Mouse (Mus musculus) MEL (cell line): ENCODE results near the gene Gif.

Experiments used
- CHD1 ChIP-seq: IDR thresholded peaks from 2 replicates; pipeline ENCODE4 v1.6.1; 2012; ENCODE audit warnings: low read depth, mild to moderate bottlenecking, inconsistent platforms, low read length, improper control_type of control experiment
- EP300 ChIP-seq, 2 experiments: IDR thresholded peaks; 2 replicates each; pipeline ENCODE4 v1.6.1; 2011; ENCODE audit warnings: improper control_type of control experiment in 2 of 2, low read length in 2 of 2, low read depth in 1 of 2, mild to moderate bottlenecking in 1 of 2
- GATA1 ChIP-seq: IDR thresholded peaks from 2 replicates; pipeline ENCODE4 v1.6.1; 2011; ENCODE audit warnings: low read depth, low read length, improper control_type of control experiment
- NELFE ChIP-seq: IDR thresholded peaks from 2 replicates; pipeline ENCODE4 v1.6.1; 2011; ENCODE audit warnings: low read depth, low read length, improper control_type of control experiment

DNA sequence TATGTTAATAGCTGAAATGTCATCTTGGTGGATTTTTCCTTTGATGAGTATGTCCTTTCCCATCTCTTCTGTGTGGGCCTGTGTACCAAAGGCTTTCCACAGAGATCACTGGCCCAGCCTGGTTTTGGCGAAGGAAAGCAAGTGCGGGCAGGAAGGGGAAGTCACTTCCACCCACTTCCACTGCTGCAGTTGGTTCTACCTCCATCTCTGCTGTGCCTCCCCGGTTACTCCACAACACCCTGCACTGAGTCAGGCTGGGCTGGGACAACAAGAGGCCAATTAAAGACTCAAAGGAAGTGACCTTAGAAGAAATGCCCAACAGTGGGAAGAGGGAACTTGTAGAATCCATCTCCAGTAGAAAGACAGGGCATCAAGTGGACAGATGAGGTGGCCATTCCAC is 27.3 kb upstream of the Gif start:
- TF ChIP-seq NELFE, result no peak
- TF ChIP-seq GATA1, result no peak
- TF ChIP-seq EP300 (IDR thresholded peaks at IDR 0.05; ENCODE audit: low read depth in 1 of 2, low read length in 2 of 2), result no peak
- no peak for TF ChIP-seq CHD1
